Mouse (Mus musculus): Measurements from ENCODE around the gene Vtn.

GRCm38 (mm10) chr11:78465568-78466180 lies 33.2 kb upstream of the Vtn start, which contains the start of gene Slc46a1:
- no peak for TF ChIP-seq CTCF (IDR thresholded peaks at IDR 0.05; ENCODE audit: low read depth, low read length)
- no peak for TF ChIP-seq TAL1 (conservative IDR thresholded peaks at IDR 0.05; ENCODE audit: low read depth, low read length)
- no peak for TF ChIP-seq POLR2AphosphoS5 (IDR thresholded peaks at IDR 0.05; ENCODE audit: insufficient replicate concordance, low read depth, low read length)
- TF ChIP-seq GATA1 (IDR thresholded peaks at IDR 0.05; ENCODE audit: borderline replicate concordance, low read length): no peak

All from G1E (cell line).